Mouse (Mus musculus) MEL (cell line): ENCODE measurements around the gene Stard7. TPM values are rescaled to one million over a fixed set of nuclear protein-coding genes. Genes with fewer than 3 reads are reported as not detected.

Experiments
- DNase-seq: peaks from one replicate; pipeline ENCODE4 v3.0.0; 2011; ENCODE audit warnings: low read depth, low spot score
- H3K27ac ChIP-seq: 2 replicates; pipeline ENCODE4 v1.5.1; 2012; ENCODE audit warnings: low read depth, mild to moderate bottlenecking, control low read depth, low read length, moderate library complexity; ENCODE audit not compliant: control insufficient read depth
- H3K27me3 ChIP-seq, 2 experiments: fragments of 150-350 bp in 1 of 2; sonication (generic) in 1 of 2; 2 replicates each; pipeline ENCODE4 v1.6.1; 2012; ENCODE audit warnings: low read length in 2 of 2, mild to moderate bottlenecking in 2 of 2, improper control_type of control experiment in 1 of 2, moderate library complexity in 1 of 2; ENCODE audit not compliant: insufficient read depth in 2 of 2, control insufficient read depth in 1 of 2
- H3K36me3 ChIP-seq, 2 experiments: 2 replicates each; pipeline ENCODE4 v1.6.1; 2012 to 2014; ENCODE audit warnings: low read length in 2 of 2, improper control_type of control experiment in 1 of 2, inconsistent platforms in 1 of 2, mild to moderate bottlenecking in 1 of 2; ENCODE audit not compliant: insufficient read depth in 2 of 2, control insufficient read depth in 1 of 2
- H3K4me1 ChIP-seq, 2 experiments: fragments of 150-350 bp in 1 of 2; sonication (generic) in 1 of 2; 2 replicates each; pipeline ENCODE4 v1.6.1; 2012; ENCODE audit warnings: low read length in 2 of 2, improper control_type of control experiment in 1 of 2, mild to moderate bottlenecking in 1 of 2; ENCODE audit not compliant: insufficient read depth in 2 of 2, control insufficient read depth in 1 of 2
- H3K4me3 ChIP-seq, 2 experiments: fragments of 150-350 bp in 1 of 2; sonication (generic) in 1 of 2; 2 replicates each; pipeline ENCODE4 v1.5.1; 2012; ENCODE audit warnings: low read depth in 2 of 2, low read length in 2 of 2, mild to moderate bottlenecking in 2 of 2, moderate library complexity in 2 of 2, control low read depth in 1 of 2, improper control_type of control experiment in 1 of 2; ENCODE audit not compliant: control insufficient read depth in 1 of 2, insufficient read depth in 1 of 2
- H3K79me2 ChIP-seq: 2 replicates; pipeline ENCODE4 v1.6.1; 2012; ENCODE audit warnings: mild to moderate bottlenecking, low read length, moderate library complexity; ENCODE audit not compliant: control insufficient read depth, poor library complexity, insufficient read depth
- H3K9ac ChIP-seq: 2 replicates; pipeline ENCODE4 v1.6.1; 2012; ENCODE audit warnings: low read depth, mild to moderate bottlenecking, control low read depth, low read length, moderate library complexity; ENCODE audit not compliant: control insufficient read depth, poor library complexity, severe bottlenecking
- H3K9me3 ChIP-seq: fragments of 150-350 bp; sonication (generic); replicated peaks from 2 replicates; pipeline ENCODE4 v1.6.1; 2012; ENCODE audit warnings: mild to moderate bottlenecking, low read length, improper control_type of control experiment, moderate library complexity; ENCODE audit not compliant: insufficient read depth
- BHLHE40 ChIP-seq: IDR thresholded peaks from 2 replicates; pipeline ENCODE4 v1.6.1; 2012; ENCODE audit warnings: low read depth, mild to moderate bottlenecking, inconsistent platforms, low read length, improper control_type of control experiment, borderline replicate concordance
- CHD1 ChIP-seq: IDR thresholded peaks from 2 replicates; pipeline ENCODE4 v1.6.1; 2012; ENCODE audit warnings: low read depth, mild to moderate bottlenecking, inconsistent platforms, low read length, improper control_type of control experiment
- CHD2 ChIP-seq: IDR thresholded peaks from 2 replicates; pipeline ENCODE4 v1.6.1; 2011; ENCODE audit warnings: low read length, improper control_type of control experiment
- CTCF ChIP-seq, 3 experiments: IDR thresholded peaks in 2 of 3; conservative IDR thresholded peaks in 1 of 3; 2 replicates each; pipeline ENCODE4 v1.5.1; 2011 to 2012; ENCODE audit warnings: low read length in 3 of 3, low read depth in 2 of 3, mild to moderate bottlenecking in 2 of 3, improper control_type of control experiment in 1 of 3, inconsistent platforms in 1 of 3, mixed read lengths in 1 of 3, moderate library complexity in 1 of 3; ENCODE audit not compliant: control insufficient read depth in 1 of 3, insufficient read depth in 1 of 3, poor library complexity in 1 of 3, severe bottlenecking in 1 of 3
- E2F4 ChIP-seq: IDR thresholded peaks from 2 replicates; pipeline ENCODE4 v1.6.1; 2011; ENCODE audit warnings: low read depth, low read length, improper control_type of control experiment, borderline replicate concordance
- ELF1 ChIP-seq: IDR thresholded peaks from 2 replicates; pipeline ENCODE4 v1.6.1; 2014; ENCODE audit warnings: low read depth, mild to moderate bottlenecking, inconsistent platforms, low read length, improper control_type of control experiment, moderate library complexity
- EP300 ChIP-seq, 2 experiments: IDR thresholded peaks; 2 replicates each; pipeline ENCODE4 v1.6.1; 2011; ENCODE audit warnings: improper control_type of control experiment in 2 of 2, low read length in 2 of 2, low read depth in 1 of 2, mild to moderate bottlenecking in 1 of 2
- ETS1 ChIP-seq: IDR thresholded peaks from 2 replicates; pipeline ENCODE4 v1.6.1; 2012; ENCODE audit warnings: low read depth, mild to moderate bottlenecking, inconsistent platforms, low read length, improper control_type of control experiment, moderate library complexity
- GABPA ChIP-seq: IDR thresholded peaks from 2 replicates; pipeline ENCODE4 v1.6.1; 2012; ENCODE audit warnings: low read depth, mild to moderate bottlenecking, inconsistent platforms, low read length, improper control_type of control experiment, moderate library complexity
- GATA1 ChIP-seq: IDR thresholded peaks from 2 replicates; pipeline ENCODE4 v1.6.1; 2011; ENCODE audit warnings: low read depth, low read length, improper control_type of control experiment
- JUND ChIP-seq: IDR thresholded peaks from 2 replicates; pipeline ENCODE4 v1.6.1; 2011; ENCODE audit warnings: low read depth, mild to moderate bottlenecking, improper control_type of control experiment, low read length
- KAT2A ChIP-seq: conservative IDR thresholded peaks from 2 replicates; pipeline ENCODE4 v1.6.1; 2012; ENCODE audit warnings: low read depth, low read length, improper control_type of control experiment, inconsistent platforms
- MAX ChIP-seq: IDR thresholded peaks from 2 replicates; pipeline ENCODE4 v1.6.1; 2011; ENCODE audit warnings: low read length, improper control_type of control experiment
- MXI1 ChIP-seq: IDR thresholded peaks from 2 replicates; pipeline ENCODE4 v1.6.1; 2011; ENCODE audit warnings: mild to moderate bottlenecking, low read depth, low read length, improper control_type of control experiment
- MYB ChIP-seq: IDR thresholded peaks from 2 replicates; pipeline ENCODE4 v1.6.1; 2011; ENCODE audit warnings: mild to moderate bottlenecking, low read depth, low read length, improper control_type of control experiment
- POLR2A ChIP-seq, 2 experiments: IDR thresholded peaks; 2 replicates each; pipeline ENCODE4 v1.6.1; 2011 to 2012; ENCODE audit warnings: low read length in 2 of 2, mild to moderate bottlenecking in 2 of 2, control low read depth in 1 of 2, improper control_type of control experiment in 1 of 2, low read depth in 1 of 2, moderate library complexity in 1 of 2; ENCODE audit not compliant: control insufficient read depth in 1 of 2, insufficient read depth in 1 of 2, poor library complexity in 1 of 2
- POLR2AphosphoS2 ChIP-seq: IDR thresholded peaks from 2 replicates; pipeline ENCODE4 v1.6.1; 2011; ENCODE audit warnings: low read length, improper control_type of control experiment
- POLR2AphosphoS5 ChIP-seq: IDR thresholded peaks from 2 replicates; pipeline ENCODE4 v1.6.1; 2012; ENCODE audit warnings: low read depth, borderline replicate concordance, mild to moderate bottlenecking, inconsistent platforms, low read length, moderate library complexity, mixed read lengths
- RAD21 ChIP-seq: IDR thresholded peaks from 2 replicates; pipeline ENCODE4 v1.6.1; 2011; ENCODE audit warnings: mild to moderate bottlenecking, low read depth, low read length, improper control_type of control experiment
- RCOR1 ChIP-seq: IDR thresholded peaks from 2 replicates; pipeline ENCODE4 v1.6.1; 2012; ENCODE audit warnings: low read depth, mild to moderate bottlenecking, inconsistent platforms, low read length, improper control_type of control experiment
- SMC3 ChIP-seq: IDR thresholded peaks from 2 replicates; pipeline ENCODE4 v1.6.1; 2011; ENCODE audit warnings: low read depth, low read length, improper control_type of control experiment
- TCF12 ChIP-seq: IDR thresholded peaks from 2 replicates; pipeline ENCODE4 v1.6.1; 2014; ENCODE audit warnings: low read depth, mild to moderate bottlenecking, inconsistent platforms, low read length, improper control_type of control experiment, moderate library complexity
- UBTF ChIP-seq: IDR thresholded peaks from 2 replicates; pipeline ENCODE4 v1.6.1; 2012; ENCODE audit warnings: low read depth, mild to moderate bottlenecking, inconsistent platforms, low read length, improper control_type of control experiment, moderate library complexity, borderline replicate concordance; ENCODE audit not compliant: insufficient read depth
- USF1 ChIP-seq: IDR thresholded peaks from 2 replicates; pipeline ENCODE4 v1.6.1; 2014; ENCODE audit warnings: low read depth, mild to moderate bottlenecking, inconsistent platforms, low read length, improper control_type of control experiment, moderate library complexity
- ZC3H11A ChIP-seq: IDR thresholded peaks from 2 replicates; pipeline ENCODE4 v1.6.1; 2012; ENCODE audit warnings: low read depth, mild to moderate bottlenecking, inconsistent platforms, low read length, improper control_type of control experiment
- ZKSCAN1 ChIP-seq: IDR thresholded peaks from 2 replicates; pipeline ENCODE4 v1.6.1; 2012; ENCODE audit warnings: low read depth, mild to moderate bottlenecking, inconsistent platforms, low read length, improper control_type of control experiment, moderate library complexity
- ZMIZ1 ChIP-seq: IDR thresholded peaks from 2 replicates; pipeline ENCODE4 v1.6.1; 2012; ENCODE audit warnings: low read depth, mild to moderate bottlenecking, inconsistent platforms, low read length, improper control_type of control experiment, moderate library complexity
- ZNF384 ChIP-seq: IDR thresholded peaks from 2 replicates; pipeline ENCODE4 v1.6.1; 2012; ENCODE audit warnings: low read depth, mild to moderate bottlenecking, inconsistent platforms, low read length, improper control_type of control experiment
- polyA plus RNA-seq, 2 experiments: library from polyadenylated mRNA; stranded (reverse) in 1 of 2; unstranded in 1 of 2; fragments of >175 nt in 1 of 2; fragments of >200 nt in 1 of 2; gene quantifications; 2 replicates each; pipeline versions ENCODE4 v1.2.1 to v1.2.4; 2012; ENCODE audit warnings: low replicate concordance in 2 of 2, low read depth in 1 of 2; ENCODE audit not compliant: insufficient read length in 2 of 2, insufficient read depth in 1 of 2, missing spikeins in 1 of 2
- total RNA-seq: library from RNA; depleted of rRNA; stranded (reverse); fragments of 300-350 nt; gene quantifications from 2 replicates; pipeline ENCODE4 v1.2.3, GENCODE M21; 2012

Stard7 gene
- total and polyA plus RNA-seq, 3 experiments = 87.7 to 134 (median 87.9) TPM

- Histone ChIP-seq H3K9ac (no peak overlapping the region), H3K4me1 (no peaks in the 10 kb centered on the region), H3K27ac (no peak overlapping the region), H3K27me3 (no peaks in the 10 kb centered on the region), H3K9me3 (no peaks in the 10 kb centered on the region), H3K4me3 (no peak overlapping the region), H3K79me2 (no peaks in the 10 kb centered on the region), H3K36me3 (peaks cover 0 to 25% of the 10 kb centered on the region in 2 experiments; a peak in 2 of 4 replicates)
- no peak for TF ChIP-seq BHLHE40
- TF ChIP-seq CTCF (IDR thresholded peaks at IDR 0.05 in 2 of 3, conservative IDR thresholded peaks at IDR 0.05 in 1 of 3; ENCODE audit: control insufficient read depth in 1 of 3, insufficient read depth in 1 of 3, low read depth in 2 of 3, low read length in 3 of 3, poor library complexity in 1 of 3, severe bottlenecking in 1 of 3) = no peak
- TF ChIP-seq TCF12 = no peak
- TF ChIP-seq EP300 (IDR thresholded peaks at IDR 0.05; ENCODE audit: low read depth in 1 of 2, low read length in 2 of 2) = no peak
- TF ChIP-seq POLR2AphosphoS2 = no peak
- TF ChIP-seq ZKSCAN1 = no peak
- TF ChIP-seq GABPA = no peak
- no peak for TF ChIP-seq MYB
- no peak for TF ChIP-seq CHD2
- no peak for TF ChIP-seq CHD1
- no peak for TF ChIP-seq RAD21
- no peak for TF ChIP-seq UBTF
- no peak for TF ChIP-seq ELF1
- no peak for TF ChIP-seq MXI1
- TF ChIP-seq USF1 = no peak
- no peak for TF ChIP-seq MAX
- no peak for TF ChIP-seq RCOR1
- no peak for DNase-seq
Measured at GRCm38 (mm10) chr2:127240065-127240464, 30.0 kb upstream of the Stard7 start.

GRCm38 (mm10) chr2:127247592-127248333, 22.3 kb upstream of the Stard7 start, which contains the start of the genes Ciao1 and Tmem127:
Ciao1 (minus strand) TSS chr2:127247816.
Tmem127 (plus strand) TSS chr2:127247908.
- peaks cover 22% of the 10 kb centered on the region for H3K79me2 ChIP-seq
- peaks cover 3 to 30% of the 10 kb centered on the region in 2 experiments; a peak in 3 of 4 replicates for H3K36me3 ChIP-seq
- H3K9me3 ChIP-seq = no peaks in the 10 kb centered on the region
- peak within 1 kb of the TSS; percentile 90 to 91 for H3K4me3 ChIP-seq
- H3K4me1 ChIP-seq = peaks cover 22 to 26% of the 10 kb centered on the region in 2 experiments
- DNase-seq = peak; percentile 99
- peak within 1 kb of the TSS; percentile 95 for H3K9ac ChIP-seq
- H3K27ac ChIP-seq = peak within 1 kb of the TSS; percentile 59
- H3K27me3 ChIP-seq = no peaks in the 10 kb centered on the region
- TF ChIP-seq CHD1 (no peak), TCF12 (peak; percentile 30; the same call in 1 of the 2 replicates), RAD21 (no peak), POLR2AphosphoS2 (peak; percentile 58; the same call in 1 of the 2 replicates), JUND (no peak), CHD2 (peak; percentile 94), EP300 (IDR thresholded peaks at IDR 0.05; ENCODE audit: low read depth in 1 of 2, low read length in 2 of 2) (no peak), BHLHE40 (no peak), ELF1 (peak; percentile 95), MXI1 (peak; percentile 97), ETS1 (peak; percentile 44; the same call in 1 of the 2 replicates), GATA1 (no peak), ZKSCAN1 (no peak), SMC3 (no peak), ZMIZ1 (peak; percentile 68), GABPA (0 out of 2 replicates have a peak, but pooled peaks have one; percentile 48), POLR2A (IDR thresholded peaks at IDR 0.05; ENCODE audit: control insufficient read depth in 1 of 2, insufficient read depth in 1 of 2, low read depth in 1 of 2, low read length in 2 of 2, poor library complexity in 1 of 2) (peak; percentile 61 to 84; a peak in 3 of 4 replicates), USF1 (peak; percentile 83), KAT2A (peak; percentile 96), ZNF384 (no peak), POLR2AphosphoS5 (no peak), ZC3H11A (no peak), CTCF (IDR thresholded peaks at IDR 0.05 in 2 of 3, conservative IDR thresholded peaks at IDR 0.05 in 1 of 3; ENCODE audit: control insufficient read depth in 1 of 3, insufficient read depth in 1 of 3, low read depth in 2 of 3, low read length in 3 of 3, poor library complexity in 1 of 3, severe bottlenecking in 1 of 3) (no peak), E2F4 (no peak)
